Mouse (Mus musculus): ENCODE results near the gene Emc3.

Emc3 gene

GRCm38 (mm10) chr6:113530932-113531839 is at the start of gene Emc3, which contains the start of gene Fancd2:
Emc3 (minus strand) TSS chr6:113531652.
Fancd2 (plus strand) TSS chr6:113531682.
- in situ Hi-C loops (cut with MboI, MseI), result loop anchor here (5.0 kb wide), 1 partner anchor 81 kb away; no protein-coding TSS in a partner anchor

DNA sequence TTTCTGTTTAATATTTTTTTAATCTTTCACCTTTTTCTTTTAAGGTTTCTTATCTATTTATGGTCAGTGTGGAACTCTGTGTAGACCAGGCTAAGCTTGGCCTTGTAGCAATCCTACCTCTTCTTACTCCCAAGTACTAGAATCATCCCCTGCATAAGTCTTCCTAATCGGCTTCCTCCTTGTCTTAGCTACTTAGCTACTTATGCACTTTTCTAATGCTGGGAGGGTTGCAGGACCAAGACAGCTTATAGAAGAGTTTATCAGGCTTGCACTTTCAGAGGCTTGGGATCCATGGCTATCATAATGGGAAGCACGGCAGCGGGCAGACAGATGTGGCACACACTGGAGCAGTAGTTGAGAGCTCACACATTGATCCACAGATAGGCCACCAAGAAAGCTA is 47.9 kb upstream of the Emc3 start:
- in situ Hi-C loops (cut with MboI, MseI), result loop anchor here (25.0 kb wide), 1 partner anchor 483 kb away; no protein-coding TSS in a partner anchor

- in situ Hi-C loops (cut with MboI, MseI), result loop anchor here (25.0 kb wide), 1 partner anchor 486 kb away; no protein-coding TSS in a partner anchor
Measured at GRCm38 (mm10) chr6:113576044-113576443, 44.6 kb upstream of the Emc3 start.

- in situ Hi-C loops (cut with MboI, MseI), result no loop called here
Measured at GRCm38 (mm10) chr6:113564557-113564956, 33.1 kb upstream of the Emc3 start.

DNA sequence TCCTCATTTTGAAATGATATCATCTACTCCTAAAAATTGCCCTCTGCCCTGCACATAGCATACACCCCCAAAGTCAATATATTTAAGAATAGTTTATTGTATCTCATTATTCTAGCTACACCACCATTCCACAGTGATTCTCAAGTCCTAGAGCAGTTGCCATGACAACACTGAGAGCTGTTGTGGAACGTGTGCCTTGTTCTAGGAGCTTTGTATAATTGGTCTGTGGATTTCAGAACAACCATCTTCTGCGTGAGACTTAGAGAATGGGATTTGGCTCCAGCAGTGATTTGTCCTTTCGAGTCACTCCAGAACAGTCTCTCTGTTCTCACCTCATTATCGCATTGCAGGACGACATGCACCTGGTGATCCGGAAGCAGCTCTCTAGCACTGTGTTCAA is 28.3 kb upstream of the Emc3 start:
- in situ Hi-C loops (cut with MboI, MseI), result loop anchor here (10.0 kb wide), 1 partner anchor 625 kb away; no protein-coding TSS in a partner anchor

DNA sequence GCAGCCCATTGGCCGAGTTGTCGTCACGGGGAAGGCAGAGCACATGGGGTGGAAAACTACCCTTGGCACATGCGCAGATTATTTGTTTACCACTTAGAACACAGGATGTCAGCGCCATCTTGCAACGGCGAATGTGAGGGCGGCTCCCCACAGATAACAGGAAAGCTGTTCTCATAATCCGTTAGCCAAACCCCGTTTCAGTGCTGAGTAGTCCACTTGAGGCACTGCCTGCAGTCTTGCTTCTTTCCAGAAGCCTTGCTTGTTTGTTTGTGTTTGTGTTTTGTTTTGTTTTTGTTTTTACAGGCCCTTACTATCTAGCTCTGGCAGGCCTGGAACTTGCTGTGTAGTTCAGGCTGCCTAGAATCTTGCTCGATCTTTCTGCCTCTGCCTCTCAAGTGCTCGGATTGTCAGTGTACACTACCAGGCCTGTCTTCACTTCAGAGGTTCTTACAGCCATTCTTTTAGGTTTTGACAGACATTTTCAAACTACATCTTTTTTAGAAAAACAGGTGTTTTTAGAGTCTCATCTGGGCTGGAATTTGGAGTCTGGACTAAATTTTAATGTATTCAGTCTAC is 12.5 kb upstream of the Emc3 start:
- in situ Hi-C loops (cut with MboI, MseI), result no loop called here

DNA sequence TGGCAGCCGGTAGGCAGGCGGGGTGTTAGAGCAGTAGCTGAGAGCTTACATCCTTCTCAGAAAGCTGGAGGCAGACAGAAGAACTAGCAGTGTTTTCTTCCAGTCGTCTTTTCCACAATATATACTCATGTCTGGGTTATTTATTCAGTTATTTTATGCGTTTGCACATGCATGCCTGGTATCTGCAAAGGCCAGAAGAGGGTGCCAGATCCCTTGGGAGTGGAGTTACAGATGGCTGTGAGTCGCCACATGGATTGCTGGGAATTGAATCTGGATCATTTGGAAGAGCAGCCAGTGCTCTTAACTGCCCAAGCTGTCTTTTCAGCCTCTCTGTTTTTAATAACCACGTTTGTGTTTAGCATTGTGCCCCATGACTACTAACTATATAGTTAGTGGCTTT is 10.2 kb upstream of the Emc3 start:
- in situ Hi-C loops (cut with MboI, MseI), result no loop called here

DNA sequence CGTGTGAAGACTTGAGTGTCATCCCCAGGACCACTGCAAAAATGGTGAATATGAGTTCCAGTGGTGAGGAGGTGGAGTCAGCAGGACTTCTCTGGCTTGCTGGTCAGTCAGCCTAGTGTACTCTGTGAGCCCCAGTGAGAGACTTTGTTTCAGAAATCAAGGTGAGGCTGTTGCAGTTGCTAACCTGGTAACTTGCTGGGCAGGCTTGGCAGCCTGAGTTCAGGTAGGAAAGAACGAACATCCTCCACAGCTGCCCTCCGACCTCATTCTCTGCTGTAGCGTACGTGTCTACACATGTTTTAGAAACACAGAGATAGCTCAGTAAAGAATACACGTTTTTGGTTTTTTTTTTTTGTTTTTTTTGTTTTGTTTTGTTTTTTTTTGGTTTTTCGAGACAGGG is 3.4 kb upstream of the Emc3 start:
- in situ Hi-C loops (cut with MboI, MseI), result loop anchor here (5.0 kb wide), 1 partner anchor 77 kb away; no protein-coding TSS in a partner anchor

DNA sequence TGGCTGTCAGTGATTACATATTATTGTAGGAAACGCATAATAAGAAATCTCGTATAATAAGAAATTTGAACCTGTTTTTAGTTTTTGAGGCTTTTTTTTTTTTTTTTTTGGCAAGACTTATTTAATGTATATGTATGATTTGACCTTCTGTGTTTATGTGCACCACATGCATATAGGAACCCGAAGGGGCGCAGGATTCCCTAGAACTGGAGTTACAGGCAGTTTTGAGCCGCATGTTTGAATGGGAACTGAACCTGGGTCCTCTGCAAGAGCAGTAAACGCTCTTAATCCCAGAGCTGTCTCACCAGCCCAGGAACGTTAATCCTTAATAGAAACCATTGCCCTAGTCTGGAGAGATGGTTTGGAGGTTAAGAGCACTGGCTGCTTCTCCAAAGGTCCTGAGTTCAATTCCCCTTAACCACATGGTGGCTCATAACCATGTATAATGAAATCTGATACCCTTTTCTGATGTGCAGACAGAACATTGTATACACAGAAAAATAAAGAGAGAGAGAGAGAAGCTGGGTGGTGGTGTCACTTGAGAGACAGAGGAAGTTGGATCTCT is 470 bp upstream of the Emc3 start:
- in situ Hi-C loops (cut with MboI, MseI), result loop anchor here (5.0 kb wide), 1 partner anchor 80 kb away; no protein-coding TSS in a partner anchor

- in situ Hi-C loops (cut with MboI, MseI), result no loop called here
Measured at GRCm38 (mm10) chr6:113523420-113523819, 8.0 kb downstream of the Emc3 start.

- in situ Hi-C loops (cut with MboI, MseI), result no loop called here
Measured at GRCm38 (mm10) chr6:113522310-113522709, 9.1 kb downstream of the Emc3 start.

GRCm38 (mm10) chr6:113517434-113518080 is 13.9 kb downstream of the Emc3 start:
- in situ Hi-C loops (cut with MboI, MseI), result no loop called here

GRCm38 (mm10) chr6:113514600-113514999 is 16.9 kb downstream of the Emc3 start:
- in situ Hi-C loops (cut with MboI, MseI), result no loop called here

DNA sequence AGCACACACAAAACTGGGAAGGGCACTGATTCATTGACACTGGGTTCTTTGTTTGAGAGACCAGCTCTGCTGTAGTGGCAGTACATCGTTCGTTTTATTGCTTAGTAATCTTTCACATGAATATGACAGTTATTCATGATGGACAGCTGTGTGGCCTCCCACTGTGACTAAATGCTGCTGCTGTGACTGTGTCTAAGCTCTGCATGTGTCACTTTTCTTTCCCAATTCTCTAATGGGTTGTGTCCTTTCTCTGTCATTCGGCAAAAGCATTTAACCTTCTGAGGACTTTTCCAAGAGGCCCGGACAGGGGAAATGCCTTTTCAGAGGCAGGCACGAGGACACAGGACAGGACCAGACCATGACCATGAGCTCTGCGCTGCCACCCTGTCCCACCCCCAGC is 17.5 kb downstream of the Emc3 start:
- in situ Hi-C loops (cut with MboI, MseI), result no loop called here

- in situ Hi-C loops (cut with MboI, MseI), result loop anchor here (10.0 kb wide), 1 partner anchor 1286 kb away; no protein-coding TSS in a partner anchor
Measured at GRCm38 (mm10) chr6:113508947-113509280, 22.5 kb downstream of the Emc3 start.

GRCm38 (mm10) chr6:113508272-113508946 is 23.0 kb downstream of the Emc3 start:
- in situ Hi-C loops (cut with MboI, MseI), result loop anchor here (10.0 kb wide), 1 partner anchor 1286 kb away; no protein-coding TSS in a partner anchor

GRCm38 (mm10) chr6:113507130-113507529 is 24.3 kb downstream of the Emc3 start:
- in situ Hi-C loops (cut with MboI, MseI), result loop anchor here (10.0 kb wide), 1 partner anchor 1288 kb away; no protein-coding TSS in a partner anchor

DNA sequence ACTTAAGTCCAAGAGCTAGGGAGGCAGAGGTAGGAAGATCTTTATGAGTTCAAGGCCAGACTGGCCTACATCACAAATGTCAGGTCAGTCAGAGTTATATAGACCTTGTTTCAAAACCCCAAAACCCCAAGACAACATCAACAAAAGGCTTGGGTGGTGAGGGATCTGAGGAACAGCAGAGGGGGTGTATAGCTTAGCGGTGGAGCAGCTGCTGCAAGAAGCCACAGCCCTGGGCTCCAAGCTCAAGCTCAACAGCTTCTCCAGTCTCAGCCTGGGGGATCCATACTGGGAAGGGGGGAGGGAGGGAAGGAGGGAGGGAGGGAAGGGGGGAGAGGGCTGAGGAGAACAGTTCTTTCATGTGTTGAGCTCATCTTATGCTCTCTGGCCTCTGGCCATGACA is 25.8 kb downstream of the Emc3 start:
- in situ Hi-C loops (cut with MboI, MseI), result loop anchor here (10.0 kb wide), 1 partner anchor 1289 kb away; no protein-coding TSS in a partner anchor

DNA sequence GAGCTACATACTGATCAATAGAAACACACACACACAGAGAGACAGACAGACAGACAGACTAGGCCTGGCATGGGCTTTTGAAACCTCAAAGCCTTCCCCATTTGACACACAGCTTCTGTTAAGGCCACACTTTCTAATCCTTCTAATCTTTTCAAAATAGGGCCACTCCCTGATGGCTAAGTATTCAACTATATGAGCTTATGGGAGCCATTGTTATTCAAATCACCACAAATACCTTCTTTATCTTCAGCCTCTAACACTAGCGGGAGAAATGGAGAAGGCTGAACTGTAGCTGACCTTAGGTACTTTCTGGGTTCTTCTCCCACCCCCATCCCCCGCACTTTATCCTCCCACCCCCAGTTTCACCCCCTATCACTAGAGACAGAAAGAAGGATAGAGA is 28.7 kb downstream of the Emc3 start:
- in situ Hi-C loops (cut with MboI, MseI), result loop anchor here (10.0 kb wide), 1 partner anchor 1292 kb away; no protein-coding TSS in a partner anchor

DNA sequence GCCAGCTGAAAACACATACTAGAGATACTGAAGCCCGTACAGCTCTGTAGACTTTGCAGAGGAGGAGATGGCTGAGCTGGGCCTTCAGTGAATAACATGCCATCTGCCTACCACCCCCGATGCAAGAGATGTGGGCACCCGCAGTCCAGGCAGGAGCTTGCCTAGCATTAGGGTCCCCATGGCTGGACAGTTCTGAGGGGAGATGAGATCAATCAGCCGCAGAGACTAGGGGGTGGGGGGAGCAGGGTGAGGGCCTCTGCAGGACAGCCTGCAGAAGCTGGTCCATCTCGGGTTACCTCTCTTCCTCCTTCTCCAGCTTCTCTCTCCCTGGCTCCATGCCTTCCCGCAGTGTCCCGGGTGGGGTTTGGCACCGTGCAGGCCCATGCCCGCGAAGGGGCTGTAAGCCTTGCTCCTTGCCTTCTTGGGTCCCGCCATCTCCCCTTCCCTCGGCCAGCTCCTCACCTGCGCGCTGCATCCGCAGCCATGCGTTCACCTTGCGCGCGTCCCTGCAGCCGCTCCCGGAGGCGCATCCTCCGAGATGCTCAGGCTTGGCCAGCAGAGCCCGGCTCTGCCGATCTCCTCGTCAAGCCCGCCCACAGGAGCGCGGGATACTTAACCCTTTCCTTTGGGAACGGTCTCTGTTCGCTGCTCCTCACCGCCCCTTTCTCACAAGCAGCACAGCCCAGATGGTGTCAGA is 29.9 kb downstream of the Emc3 start, which contains the start of gene Prrt3:
Prrt3 (minus strand) TSS at position 544 of the 697 bp plus-strand sequence.
- in situ Hi-C loops (cut with MboI, MseI), result loop anchor here (10.0 kb wide), 1 partner anchor 1293 kb away; no protein-coding TSS in a partner anchor

Data from T-helper 1 cell (primary cell).